ENCODE assay signal across 8 mouse cellular contexts in the genomic region with DNA sequence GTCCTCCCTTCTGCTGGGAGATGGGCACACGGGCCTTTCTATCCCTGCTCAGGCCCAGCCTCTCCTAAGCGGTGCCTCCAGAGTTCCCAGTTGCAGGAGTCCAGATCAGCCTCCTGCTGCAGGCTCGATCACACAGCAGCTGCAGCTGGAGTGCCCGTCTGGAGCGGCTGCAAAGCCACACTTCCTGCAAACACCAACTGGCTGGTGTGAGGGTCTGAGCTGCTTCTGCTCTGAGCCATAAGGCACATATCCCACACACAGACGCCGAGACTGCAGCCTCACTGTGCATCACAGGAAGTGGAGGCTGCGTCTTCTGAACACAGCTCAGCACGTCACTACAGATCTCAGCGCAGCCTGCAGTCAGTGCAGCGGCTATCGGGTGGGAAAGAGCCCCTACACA. TPM values are rescaled to one million over a fixed set of nuclear protein-coding genes. Genes with fewer than 3 reads are reported as not detected.
A peak's percentile ranks its signal among the peaks of the same experiment; 100 is the strongest.
DNase-seq lines count a peak whose midpoint lies in the region; ATAC-seq and TF ChIP-seq lines count a peak whose summit lies in the region.

No protein-coding gene starts in this region.

- peaks cover 22% of the 10 kb centered on the region for H3K4me1 ChIP-seq in lung, embryonic 14.5 days (ENCODE audit: insufficient read depth)
- peaks cover 12% of the 10 kb centered on the region for H3K4me1 ChIP-seq in cortical plate, adult 2 months (ENCODE audit: control insufficient read depth, insufficient read depth, low read length)
- peaks cover 100% of the 10 kb centered on the region for H3K4me1 ChIP-seq in hindbrain, embryonic 13.5 days (replicated peaks)
- H3K4me1 ChIP-seq in liver, embryonic 13.5 days (replicated peaks): peaks cover 80% of the 10 kb centered on the region
- H3K4me1 ChIP-seq in stomach, embryonic 15.5 days: peaks cover 36% of the 10 kb centered on the region

- peak; percentile 68 for DNase-seq in lung, embryonic 14.5 days
- DNase-seq in lung, postnatal 25 days (ENCODE audit: low spot score): no peak
- DNase-seq in liver, embryonic 13.5 days: no peak
- DNase-seq in urinary bladder, postnatal 36 days (ENCODE audit: low spot score in 2 of 2): no peak
- no peak for DNase-seq in spleen, adult 18-20 months

- peak overlapping the region; percentile 18; the same call in 1 of the 2 replicates for H3K9ac ChIP-seq in lung, embryonic 14.5 days
- peak overlapping the region; percentile 53 for H3K9ac ChIP-seq in hindbrain, embryonic 13.5 days
- peak overlapping the region; percentile 59 for H3K9ac ChIP-seq in liver, embryonic 13.5 days
- no peak overlapping the region for H3K9ac ChIP-seq in stomach, embryonic 15.5 days

- no peak for TF ChIP-seq POLR2A in cortical plate, adult 2 months (IDR thresholded peaks at IDR 0.05; ENCODE audit: extremely low read depth, insufficient read depth, low read length)

- H3K4me3 ChIP-seq in lung, embryonic 14.5 days (ENCODE audit: low read depth, low read length): no peak overlapping the region
- H3K4me3 ChIP-seq in cortical plate, adult 2 months (ENCODE audit: insufficient read depth, low read length): no peak overlapping the region
- no peak overlapping the region for H3K4me3 ChIP-seq in hindbrain, embryonic 13.5 days
- peak overlapping the region; percentile 37 for H3K4me3 ChIP-seq in liver, embryonic 13.5 days (replicated peaks)
- H3K4me3 ChIP-seq in stomach, embryonic 15.5 days (replicated peaks): no peak overlapping the region

- 33% methylated on average over 12 of the region's 12 CpGs for WGBS in lung, embryonic 14.5 days
- WGBS in hindbrain, embryonic 13.5 days: 53% methylated on average over 12 of the region's 12 CpGs
- WGBS in liver, embryonic 13.5 days (ENCODE audit: insufficient replicate concordance): 18% methylated on average over 12 of the region's 12 CpGs
- 49% methylated on average over 12 of the region's 12 CpGs for WGBS in stomach, embryonic 15.5 days

- H3K9me3 ChIP-seq in lung, embryonic 14.5 days (ENCODE audit: low read depth, low read length): no peaks in the 10 kb centered on the region
- no peaks in the 10 kb centered on the region for H3K9me3 ChIP-seq in hindbrain, embryonic 13.5 days
- H3K9me3 ChIP-seq in liver, embryonic 13.5 days (replicated peaks): no peaks in the 10 kb centered on the region
- H3K9me3 ChIP-seq in stomach, embryonic 15.5 days: no peaks in the 10 kb centered on the region

- H3K27me3 ChIP-seq in lung, embryonic 14.5 days (ENCODE audit: insufficient read depth, low read length): peaks cover 12% of the 10 kb centered on the region
- no peaks in the 10 kb centered on the region for H3K27me3 ChIP-seq in hindbrain, embryonic 13.5 days
- peaks cover 33% of the 10 kb centered on the region for H3K27me3 ChIP-seq in liver, embryonic 13.5 days
- peaks cover 13% of the 10 kb centered on the region; the same call in 1 of the 2 replicates for H3K27me3 ChIP-seq in stomach, embryonic 15.5 days (replicated peaks)

- no peak for TF ChIP-seq CTCF in lung, embryonic 14.5 days (IDR thresholded peaks at IDR 0.05; ENCODE audit: low read depth)
- no peak for TF ChIP-seq CTCF in cortical plate, adult 2 months (IDR thresholded peaks at IDR 0.05; ENCODE audit: extremely low read depth, insufficient read depth, low read length)

- H3K27ac ChIP-seq in lung, embryonic 14.5 days (ENCODE audit: low read depth): peak overlapping the region; percentile 80; the same call in 1 of the 2 replicates
- 0 out of 2 replicates have a peak overlapping the region, but pooled peaks have one; percentile 14 for H3K27ac ChIP-seq in cortical plate, adult 2 months (ENCODE audit: insufficient read depth, low read length)
- peak overlapping the region; percentile 85 for H3K27ac ChIP-seq in hindbrain, embryonic 13.5 days
- peak overlapping the region; percentile 75 for H3K27ac ChIP-seq in liver, embryonic 13.5 days
- H3K27ac ChIP-seq in stomach, embryonic 15.5 days: peak overlapping the region; percentile 27

- H3K36me3 ChIP-seq in lung, embryonic 14.5 days (ENCODE audit: insufficient read depth): no peaks in the 10 kb centered on the region
- peaks cover 7% of the 10 kb centered on the region; the same call in 1 of the 2 replicates for H3K36me3 ChIP-seq in hindbrain, embryonic 13.5 days
- H3K36me3 ChIP-seq in liver, embryonic 13.5 days: peaks cover 18% of the 10 kb centered on the region; the same call in 1 of the 2 replicates
- H3K36me3 ChIP-seq in stomach, embryonic 15.5 days: no peaks in the 10 kb centered on the region

- H3K4me2 ChIP-seq in lung, embryonic 14.5 days: peak overlapping the region; percentile 26
- H3K4me2 ChIP-seq in hindbrain, embryonic 13.5 days: peak overlapping the region; percentile 38
- peak overlapping the region; percentile 65 for H3K4me2 ChIP-seq in liver, embryonic 13.5 days
- 0 out of 2 replicates have a peak overlapping the region, but pooled peaks have one; percentile 10 for H3K4me2 ChIP-seq in stomach, embryonic 15.5 days

- peak; percentile 19 for ATAC-seq in lung, embryonic 14.5 days (ENCODE audit: insufficient read depth)
- ATAC-seq in hindbrain, embryonic 13.5 days (ENCODE audit: low FRiP score): no peak
- ATAC-seq in liver, embryonic 13.5 days (ENCODE audit: low read depth): peak; percentile 15
- ATAC-seq in stomach, embryonic 15.5 days (ENCODE audit: insufficient read depth, low FRiP score, low read depth): 0 out of 2 replicates have a peak, but pooled peaks have one; percentile 12

RNA-seq across cellular contexts. Expression of gene Cbfa2t3, which starts 32.1 kb away (rescaled TPM):
- 4.7 and 5.7 TPM in 2 replicates for polyA plus RNA-seq in lung, embryonic 14.5 days (2014; fragmentation: Nextera tagmentation; extraction: Ambion mirVana)
- polyA plus RNA-seq in cortical plate, adult 2 months (2012; rRNA removed): 8.6 and 9.1 TPM in 2 replicates
- polyA plus RNA-seq in hindbrain, embryonic 13.5 days (2015; fragmentation: Nextera tagmentation; extraction: Ambion mirVana): 27.2 and 30.2 TPM in 2 replicates
- polyA plus RNA-seq in liver, embryonic 13.5 days (2015; fragmentation: Nextera tagmentation; extraction: Ambion mirVana): 4.5 and 5.7 TPM in 2 replicates
- polyA plus RNA-seq in stomach, embryonic 15.5 days (2015; fragmentation: Nextera tagmentation; extraction: Ambion mirVana): 4.5 and 4.8 TPM in 2 replicates

RNA-seq across cellular contexts. Expression of gene Pabpn1l, which starts 44.3 kb away (rescaled TPM):
- polyA plus RNA-seq in lung, embryonic 14.5 days (2014; fragmentation: Nextera tagmentation; extraction: Ambion mirVana): not detected in 2 replicates
- not detected in 2 replicates for polyA plus RNA-seq in cortical plate, adult 2 months (2012; rRNA removed)
- not detected in 2 replicates for polyA plus RNA-seq in hindbrain, embryonic 13.5 days (2015; fragmentation: Nextera tagmentation; extraction: Ambion mirVana)
- polyA plus RNA-seq in liver, embryonic 13.5 days (2015; fragmentation: Nextera tagmentation; extraction: Ambion mirVana): not detected in 2 replicates
- polyA plus RNA-seq in stomach, embryonic 15.5 days (2015; fragmentation: Nextera tagmentation; extraction: Ambion mirVana): 0.12 TPM in 1 of 2 replicates, not detected in the other

RNA-seq across cellular contexts. Expression of gene Trappc2l, which starts 55.4 kb away (rescaled TPM):
- 49.7 and 57.2 TPM in 2 replicates for polyA plus RNA-seq in lung, embryonic 14.5 days (2014; fragmentation: Nextera tagmentation; extraction: Ambion mirVana)
- polyA plus RNA-seq in cortical plate, adult 2 months (2012; rRNA removed): 133 and 157 TPM in 2 replicates
- 98.9 and 101 TPM in 2 replicates for polyA plus RNA-seq in hindbrain, embryonic 13.5 days (2015; fragmentation: Nextera tagmentation; extraction: Ambion mirVana)
- polyA plus RNA-seq in liver, embryonic 13.5 days (2015; fragmentation: Nextera tagmentation; extraction: Ambion mirVana): 23.2 and 26.7 TPM in 2 replicates
- polyA plus RNA-seq in stomach, embryonic 15.5 days (2015; fragmentation: Nextera tagmentation; extraction: Ambion mirVana): 49.7 and 61.8 TPM in 2 replicates

RNA-seq across cellular contexts. Expression of gene Galns, which starts 55.6 kb away (rescaled TPM):
- polyA plus RNA-seq in lung, embryonic 14.5 days (2014; fragmentation: Nextera tagmentation; extraction: Ambion mirVana): 11.7 and 12.5 TPM in 2 replicates
- 7.2 and 8.8 TPM in 2 replicates for polyA plus RNA-seq in cortical plate, adult 2 months (2012; rRNA removed)
- polyA plus RNA-seq in hindbrain, embryonic 13.5 days (2015; fragmentation: Nextera tagmentation; extraction: Ambion mirVana): 5.4 and 6.1 TPM in 2 replicates
- polyA plus RNA-seq in liver, embryonic 13.5 days (2015; fragmentation: Nextera tagmentation; extraction: Ambion mirVana): 4.0 and 4.4 TPM in 2 replicates
- polyA plus RNA-seq in stomach, embryonic 15.5 days (2015; fragmentation: Nextera tagmentation; extraction: Ambion mirVana): 11.9 and 13.1 TPM in 2 replicates

Comparison
In these comparisons a context has a peak if more than half of its experiments do, and no peak if none do; other contexts are left out.
1. H3K27ac ChIP-seq: peak in every context shown above with its lines; median percentile 85 in hindbrain, embryonic 13.5 days; 80 in lung, embryonic 14.5 days; 75 in liver, embryonic 13.5 days; 27 in stomach, embryonic 15.5 days; 14 in cortical plate, adult 2 months.
2. H3K4me2 ChIP-seq: peak in every context shown above with its lines; median percentile 65 in liver, embryonic 13.5 days; 38 in hindbrain, embryonic 13.5 days; 26 in lung, embryonic 14.5 days; 10 in stomach, embryonic 15.5 days.